Mouse (Mus musculus): ENCODE data around the gene Ly75.

DNA sequence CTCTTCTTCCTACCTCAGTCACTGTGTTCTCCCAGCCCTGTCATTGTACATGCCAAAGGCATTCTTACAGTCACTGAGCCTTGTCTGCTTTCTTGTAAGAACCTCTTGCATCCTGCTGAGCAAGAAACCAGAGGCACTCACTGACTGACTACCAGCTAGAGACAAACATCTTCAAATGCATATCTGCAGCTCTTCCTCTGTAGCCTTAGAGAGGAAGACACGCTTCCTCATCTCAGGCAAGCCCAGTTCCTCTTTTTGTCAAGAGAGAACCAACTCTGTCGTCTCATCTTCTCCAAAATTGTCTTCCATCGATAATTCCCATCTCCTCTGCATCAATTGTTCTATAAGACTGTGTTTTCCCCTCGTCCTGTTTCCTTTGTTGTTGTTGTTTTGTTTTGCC lies 94.5 kb downstream of the Ly75 start:
- TF ChIP-seq CTCF (IDR thresholded peaks at IDR 0.05; ENCODE audit: borderline replicate concordance, control insufficient read depth, extremely low read depth, insufficient read depth, low read length, poor library complexity): no peak
- TF ChIP-seq POLR2A (IDR thresholded peaks at IDR 0.05; ENCODE audit: control insufficient read depth, extremely low read depth, insufficient read depth, low read length, poor library complexity): no peak

Data from thymus, adult 2 months (tissue).